Mouse (Mus musculus): Measurements from ENCODE around the gene Agtr1a. TPM values are rescaled to one million over a fixed set of nuclear protein-coding genes. Genes with fewer than 3 reads are reported as not detected.
A peak's percentile ranks its signal among the peaks of the same experiment; 100 is the strongest.

The Agtr1a gene
- polyA plus RNA-seq, 1 experiment from 2014 or later, result 31.3 TPM

DNA sequence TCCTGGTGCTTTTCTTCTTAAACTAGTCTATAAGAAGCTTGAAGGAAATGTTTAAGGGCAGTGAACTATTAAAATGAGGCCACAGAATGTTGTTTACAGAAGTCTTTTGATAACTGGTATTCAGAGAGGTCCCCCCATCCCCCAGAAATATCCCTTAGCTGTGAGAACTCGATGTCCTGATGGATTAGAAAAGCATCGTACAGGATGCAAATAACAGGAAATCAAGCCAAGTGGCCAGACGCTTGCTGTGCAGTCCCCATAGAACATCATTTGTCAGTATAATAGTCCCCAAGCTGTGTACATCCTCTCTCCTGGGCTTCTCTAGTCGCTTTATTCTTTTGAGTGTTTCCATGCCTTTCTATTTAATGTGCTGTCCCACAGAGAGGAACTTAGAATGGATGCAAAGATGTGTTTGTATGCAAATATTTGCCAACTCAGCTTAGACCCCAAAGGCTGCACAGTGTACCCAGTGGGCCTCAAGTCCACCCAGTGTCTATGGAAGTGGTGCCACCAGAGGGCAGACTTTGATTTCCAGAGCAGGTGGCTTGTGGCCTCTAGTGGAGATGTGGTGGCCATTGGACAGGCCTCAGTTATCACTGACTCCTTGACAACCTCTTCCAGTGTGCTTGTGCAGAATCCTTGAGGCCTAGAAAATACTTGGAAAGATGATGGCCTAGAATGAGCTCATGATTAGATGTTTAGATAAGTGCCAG lies 22.4 kb downstream of the Agtr1a start:
- H3K9ac ChIP-seq (ENCODE audit: low read depth, low read length), result no peak overlapping the region
- H3K36me3 ChIP-seq (ENCODE audit: insufficient read depth, low read length), result no peaks in the 10 kb centered on the region
- H3K9me3 ChIP-seq (replicated peaks; ENCODE audit: low read length), result no peaks in the 10 kb centered on the region
- DNase-seq (ENCODE audit: low spot score) (peak; percentile 47), ATAC-seq (replicated peaks; ENCODE audit: low FRiP score, low read depth) (no peak)
- TF ChIP-seq CTCF (IDR thresholded peaks at IDR 0.05; ENCODE audit: low read depth), result peak; percentile 60
- WGBS, result 53% methylated on average over 4 of the region's 4 CpGs
- peaks cover 6% of the 10 kb centered on the region; the same call in 1 of the 2 replicates for H3K4me1 ChIP-seq (replicated peaks; ENCODE audit: insufficient read depth, low read length)
- H3K4me3 ChIP-seq (replicated peaks; ENCODE audit: low read depth, low read length), result no peak overlapping the region
- no peak overlapping the region for H3K27ac ChIP-seq
- H3K27me3 ChIP-seq (ENCODE audit: insufficient read depth, low read length), result no peaks in the 10 kb centered on the region
- no peak overlapping the region for H3K4me2 ChIP-seq (ENCODE audit: low read length)

DNA sequence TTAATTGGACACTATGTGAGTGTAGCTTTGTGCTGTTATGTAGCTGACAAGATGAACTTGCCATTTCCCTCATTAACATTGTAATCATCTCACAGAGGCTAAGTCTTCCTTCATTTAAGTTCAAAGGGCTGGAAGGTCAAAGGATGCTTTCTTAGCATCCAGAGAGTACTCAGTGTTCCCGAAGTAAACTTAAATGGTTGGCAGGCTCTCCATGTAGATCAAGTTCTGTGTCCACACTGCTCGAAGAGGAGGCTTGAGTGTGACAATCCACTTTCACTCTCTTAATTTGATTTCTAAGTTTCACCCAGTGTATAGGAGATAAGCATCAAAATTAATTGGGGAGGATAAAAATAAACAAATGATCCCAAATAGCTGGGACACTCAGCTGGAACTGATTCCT lies 23.6 kb downstream of the Agtr1a start:
- Histone ChIP-seq H3K9me3 (replicated peaks; ENCODE audit: low read length) (no peaks in the 10 kb centered on the region), H3K4me1 (replicated peaks; ENCODE audit: insufficient read depth, low read length) (peaks cover 6% of the 10 kb centered on the region; the same call in 1 of the 2 replicates), H3K4me3 (replicated peaks; ENCODE audit: low read depth, low read length) (no peak overlapping the region), H3K27ac (no peak overlapping the region), H3K36me3 (ENCODE audit: insufficient read depth, low read length) (no peaks in the 10 kb centered on the region), H3K4me2 (ENCODE audit: low read length) (no peak overlapping the region), H3K9ac (ENCODE audit: low read depth, low read length) (no peak overlapping the region), H3K27me3 (ENCODE audit: insufficient read depth, low read length) (no peaks in the 10 kb centered on the region)
- TF ChIP-seq CTCF (IDR thresholded peaks at IDR 0.05; ENCODE audit: low read depth), result no peak
- no peak for DNase-seq (ENCODE audit: low spot score)
- ATAC-seq (replicated peaks; ENCODE audit: low FRiP score, low read depth), result no peak
- 61% methylated on average over 2 of the region's 2 CpGs for WGBS

- no peaks in the 10 kb centered on the region for H3K27me3 ChIP-seq (ENCODE audit: insufficient read depth, low read length)
- H3K9ac ChIP-seq (ENCODE audit: low read depth, low read length), result no peak overlapping the region
- peaks cover 6% of the 10 kb centered on the region; the same call in 1 of the 2 replicates for H3K4me1 ChIP-seq (replicated peaks; ENCODE audit: insufficient read depth, low read length)
- H3K27ac ChIP-seq, result 0 out of 2 replicates have a peak overlapping the region, but pooled peaks have one; percentile 9
- H3K4me2 ChIP-seq (ENCODE audit: low read length), result 0 out of 2 replicates have a peak overlapping the region, but pooled peaks have one; percentile 2
- DNase-seq (ENCODE audit: low spot score) (peak; percentile 87), ATAC-seq (replicated peaks; ENCODE audit: low FRiP score, low read depth) (peak; percentile 70)
- H3K36me3 ChIP-seq (ENCODE audit: insufficient read depth, low read length), result no peaks in the 10 kb centered on the region
- 8% methylated on average over 5 of the region's 5 CpGs for WGBS
- H3K9me3 ChIP-seq (replicated peaks; ENCODE audit: low read length), result no peaks in the 10 kb centered on the region
- no peak for TF ChIP-seq CTCF (IDR thresholded peaks at IDR 0.05; ENCODE audit: low read depth)
- H3K4me3 ChIP-seq (replicated peaks; ENCODE audit: low read depth, low read length), result no peak overlapping the region
Observed at GRCm38 (mm10) chr13:30361002-30361401, 24.8 kb downstream of the Agtr1a start.

- TF ChIP-seq CTCF (IDR thresholded peaks at IDR 0.05; ENCODE audit: low read depth), result no peak
- no peak overlapping the region for H3K4me2 ChIP-seq (ENCODE audit: low read length)
- ATAC-seq (replicated peaks; ENCODE audit: low FRiP score, low read depth) (no peak), DNase-seq (ENCODE audit: low spot score) (no peak)
- no peak overlapping the region for H3K4me3 ChIP-seq (replicated peaks; ENCODE audit: low read depth, low read length)
- H3K9me3 ChIP-seq (replicated peaks; ENCODE audit: low read length), result no peaks in the 10 kb centered on the region
- H3K36me3 ChIP-seq (ENCODE audit: insufficient read depth, low read length), result no peaks in the 10 kb centered on the region
- H3K4me1 ChIP-seq (replicated peaks; ENCODE audit: insufficient read depth, low read length), result peaks cover 6% of the 10 kb centered on the region; the same call in 1 of the 2 replicates
- H3K9ac ChIP-seq (ENCODE audit: low read depth, low read length), result no peak overlapping the region
- 91% methylated on average over 6 of the region's 6 CpGs for WGBS
- no peak overlapping the region for H3K27ac ChIP-seq
- no peaks in the 10 kb centered on the region for H3K27me3 ChIP-seq (ENCODE audit: insufficient read depth, low read length)
Observed at GRCm38 (mm10) chr13:30362048-30362447, 25.8 kb downstream of the Agtr1a start.

DNA sequence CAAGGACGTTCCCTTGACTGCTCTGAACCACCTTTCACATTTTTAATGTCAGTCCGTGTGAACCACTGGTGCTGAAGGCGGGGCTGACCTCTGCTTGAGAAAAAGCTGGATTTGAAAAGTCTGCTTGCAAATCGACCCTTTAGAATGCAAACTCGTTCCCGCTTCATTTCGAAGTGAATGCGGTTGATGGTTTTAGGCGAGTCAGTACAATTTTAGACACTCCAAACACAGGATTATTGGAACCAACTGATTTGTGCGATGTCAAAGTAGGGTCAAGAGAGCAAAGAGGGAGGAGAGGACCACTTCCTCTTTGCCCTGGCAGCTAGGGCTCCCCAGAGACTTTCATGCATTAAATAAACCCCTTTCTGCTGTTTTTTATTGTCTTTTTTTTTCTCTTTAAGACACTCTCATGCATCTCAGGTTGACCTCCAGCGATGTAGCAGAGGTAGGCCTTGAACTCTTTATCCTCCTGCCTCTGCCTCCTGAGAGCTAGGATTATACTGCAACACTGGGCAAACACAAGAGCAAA lies 27.9 kb downstream of the Agtr1a start:
- no peaks in the 10 kb centered on the region for H3K27me3 ChIP-seq (ENCODE audit: insufficient read depth, low read length)
- ATAC-seq (replicated peaks; ENCODE audit: low FRiP score, low read depth), result no peak
- no peak for TF ChIP-seq CTCF (IDR thresholded peaks at IDR 0.05; ENCODE audit: low read depth)
- H3K4me1 ChIP-seq (replicated peaks; ENCODE audit: insufficient read depth, low read length), result peaks cover 6% of the 10 kb centered on the region; the same call in 1 of the 2 replicates
- WGBS, result 38% methylated on average over 11 of the region's 11 CpGs
- no peak overlapping the region for H3K4me3 ChIP-seq (replicated peaks; ENCODE audit: low read depth, low read length)
- no peaks in the 10 kb centered on the region for H3K9me3 ChIP-seq (replicated peaks; ENCODE audit: low read length)
- no peak overlapping the region for H3K9ac ChIP-seq (ENCODE audit: low read depth, low read length)
- H3K36me3 ChIP-seq (ENCODE audit: insufficient read depth, low read length), result no peaks in the 10 kb centered on the region
- H3K27ac ChIP-seq, result peak overlapping the region; percentile 71
- peak; percentile 69 for DNase-seq (ENCODE audit: low spot score)
- H3K4me2 ChIP-seq (ENCODE audit: low read length), result no peak overlapping the region

DNA sequence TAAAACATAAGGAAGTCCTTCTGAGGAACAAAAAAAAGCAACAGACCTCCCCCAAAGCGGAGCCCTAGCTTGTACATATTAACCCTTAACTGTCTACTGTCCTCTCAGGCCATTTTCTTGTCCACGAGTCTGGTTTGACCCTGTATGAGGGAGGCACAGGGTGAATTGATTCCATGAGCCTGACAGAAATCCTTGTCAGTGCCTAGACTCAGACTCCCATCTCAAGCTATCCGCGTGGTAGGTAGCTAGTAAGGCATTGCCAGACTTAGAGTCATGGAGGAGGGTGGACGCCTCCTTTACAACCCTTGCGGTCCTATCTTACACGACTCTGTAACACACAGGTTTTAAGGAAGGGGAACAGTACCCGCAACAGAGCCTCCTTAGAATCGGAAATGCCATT lies 28.5 kb downstream of the Agtr1a start:
- Histone ChIP-seq H3K27ac (peak overlapping the region; percentile 70), H3K36me3 (ENCODE audit: insufficient read depth, low read length) (no peaks in the 10 kb centered on the region), H3K9me3 (replicated peaks; ENCODE audit: low read length) (no peaks in the 10 kb centered on the region), H3K27me3 (ENCODE audit: insufficient read depth, low read length) (no peaks in the 10 kb centered on the region), H3K4me2 (ENCODE audit: low read length) (no peak overlapping the region), H3K4me1 (replicated peaks; ENCODE audit: insufficient read depth, low read length) (peaks cover 6% of the 10 kb centered on the region; the same call in 1 of the 2 replicates), H3K4me3 (replicated peaks; ENCODE audit: low read depth, low read length) (no peak overlapping the region), H3K9ac (ENCODE audit: low read depth, low read length) (no peak overlapping the region)
- WGBS, result 57% methylated on average over 9 of the region's 9 CpGs
- DNase-seq (ENCODE audit: low spot score) (no peak), ATAC-seq (replicated peaks; ENCODE audit: low FRiP score, low read depth) (no peak)
- no peak for TF ChIP-seq CTCF (IDR thresholded peaks at IDR 0.05; ENCODE audit: low read depth)

Data from kidney, postnatal 0 days (tissue).